Mouse (Mus musculus): ENCODE data around the gene Ksr1.

DNA sequence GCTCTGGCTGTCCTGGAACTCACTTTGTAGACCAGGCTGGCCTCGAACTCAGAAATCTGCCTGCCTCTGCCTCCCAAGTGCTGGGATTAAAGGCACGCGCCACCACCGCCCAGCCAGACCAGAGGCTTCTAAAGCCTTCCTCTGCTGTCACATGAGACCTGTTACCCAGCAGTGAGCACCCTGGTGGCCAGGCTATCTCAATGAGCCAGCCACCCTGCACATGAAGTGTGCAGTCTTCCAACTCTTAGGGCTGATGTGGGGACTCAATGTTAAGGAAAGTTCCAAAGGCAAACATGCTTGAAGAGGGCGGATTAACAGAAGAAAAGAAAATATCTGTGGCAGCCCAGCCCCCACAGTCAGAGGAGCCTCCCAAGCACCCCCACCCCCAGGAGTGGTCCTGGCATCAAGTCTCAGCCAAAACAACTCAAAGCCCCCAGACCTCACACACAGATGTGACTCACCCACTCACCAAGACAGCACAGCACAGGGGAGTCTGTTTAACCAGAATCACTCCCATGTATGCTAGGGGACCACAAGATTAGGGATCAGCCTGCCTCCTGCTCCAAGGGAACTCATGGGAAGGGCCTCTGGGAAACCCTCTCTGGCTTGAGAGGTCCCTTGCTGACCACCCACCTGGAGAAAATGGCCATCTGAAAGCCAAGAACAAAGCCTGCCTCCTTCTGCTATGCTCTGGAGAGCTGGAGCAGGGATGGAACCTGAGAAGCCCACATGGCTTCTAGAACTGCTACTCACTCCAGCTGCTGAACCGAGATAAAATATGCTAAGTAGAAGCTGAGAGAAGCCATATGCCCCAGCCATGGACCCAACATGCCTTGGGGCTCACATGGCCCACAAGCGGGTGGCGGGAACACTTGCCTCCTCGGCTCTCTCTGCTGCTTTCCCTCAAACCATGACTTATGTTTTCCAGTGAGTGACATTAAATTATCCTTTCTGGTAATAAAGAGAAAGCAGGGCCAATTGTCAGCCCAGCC lies 91.8 kb downstream of the Ksr1 start:
- TF ChIP-seq CTCF (IDR thresholded peaks at IDR 0.05; ENCODE audit: borderline replicate concordance, extremely low read depth, insufficient read depth, insufficient read length) (no peak), POLR2A (IDR thresholded peaks at IDR 0.05; ENCODE audit: borderline replicate concordance, extremely low read depth, insufficient read depth, insufficient read length, poor library complexity, severe bottlenecking) (no peak)

All from brain, embryonic 14.5 days (tissue).